Mouse (Mus musculus) heart, embryonic 12.5 days (tissue): ENCODE measurements around the gene Trmt6. TPM values are rescaled to one million over a fixed set of nuclear protein-coding genes. Genes with fewer than 3 reads are reported as not detected.

Source experiments
- ATAC-seq: fragments of 200-750 bp; cut with Nextera tagmentation; 2 replicates; pipeline ENCODE4 v1.8.0; 2017; ENCODE audit warnings: moderate TSS enrichment, moderate library complexity; ENCODE audit not compliant: insufficient number of reproducible peaks, low FRiP score
- H3K27ac ChIP-seq: fragments of 300-500 bp; sonication (generic); 2 replicates; pipeline ENCODE4 v1.5.1; 2016; ENCODE audit warnings: mild to moderate bottlenecking, moderate library complexity; ENCODE audit not compliant: poor library complexity, severe bottlenecking
- H3K27me3 ChIP-seq: fragments of 300-500 bp; sonication (generic); replicated peaks from 2 replicates; pipeline ENCODE4 v1.6.1; 2016; ENCODE audit warnings: mild to moderate bottlenecking, moderate library complexity
- H3K36me3 ChIP-seq: fragments of 300-500 bp; sonication (generic); 2 replicates; pipeline ENCODE4 v1.6.1; 2016; ENCODE audit warnings: mild to moderate bottlenecking, moderate library complexity
- H3K4me1 ChIP-seq: fragments of 300-500 bp; sonication (generic); replicated peaks from 2 replicates; pipeline ENCODE4 v1.6.1; 2016; ENCODE audit warnings: mild to moderate bottlenecking
- H3K4me2 ChIP-seq: fragments of 300-500 bp; sonication (generic); 2 replicates; pipeline ENCODE4 v1.6.1; 2016; ENCODE audit warnings: mild to moderate bottlenecking, moderate library complexity
- H3K4me3 ChIP-seq: fragments of 300-500 bp; sonication (generic); 2 replicates; pipeline ENCODE4 v1.5.1; 2016; ENCODE audit warnings: mild to moderate bottlenecking
- H3K9ac ChIP-seq: fragments of 300-500 bp; sonication (generic); 2 replicates; pipeline ENCODE4 v1.6.1; 2016; ENCODE audit warnings: mild to moderate bottlenecking, moderate library complexity
- H3K9me3 ChIP-seq: fragments of 300-500 bp; sonication (generic); replicated peaks from 2 replicates; pipeline ENCODE4 v1.6.1; 2016; ENCODE audit warnings: mild to moderate bottlenecking, moderate library complexity
- WGBS: fragments of 180-500 bp; shearing (Covaris S2); methylation state at CpG from one replicate; pipeline ENCODE4 v1.1.7; 2016; 5-methylcytosine and 5-hydroxymethylcytosine counted together
- polyA plus RNA-seq: library from polyadenylated mRNA; unstranded; fragments of >200 nt; fragmentation: Nextera tagmentation; extraction: Ambion mirVana; gene quantifications from 2 replicates; pipeline ENCODE4 v1.2.1, GENCODE M21; 2016

The Trmt6 gene
- polyA plus RNA-seq, 1 experiment from 2014 or later: 21.7 TPM

GRCm38 (mm10) chr2:132802976-132803375, 12.9 kb downstream of the Trmt6 start:
- no peak overlapping the region for H3K9ac ChIP-seq
- WGBS: 85% methylated on average over 2 of the region's 2 CpGs

GRCm38 (mm10) chr2:132794204-132794586, 21.7 kb downstream of the Trmt6 start:
- no peak overlapping the region for H3K27ac ChIP-seq
- no peak overlapping the region for H3K4me3 ChIP-seq
- H3K36me3 ChIP-seq: no peaks in the 10 kb centered on the region
- WGBS: 78% methylated on average over 7 of the region's 7 CpGs
- no peak for ATAC-seq
- H3K4me1 ChIP-seq: no peaks in the 10 kb centered on the region
- H3K9ac ChIP-seq: no peak overlapping the region
- H3K4me2 ChIP-seq: no peak overlapping the region
- no peaks in the 10 kb centered on the region for H3K9me3 ChIP-seq
- no peaks in the 10 kb centered on the region for H3K27me3 ChIP-seq

More at GRCm38 (mm10) chr2:132802976-132803375, 12.9 kb downstream of the Trmt6 start:
- ATAC-seq: no peak
- H3K27ac ChIP-seq: no peak overlapping the region
- no peak overlapping the region for H3K4me2 ChIP-seq
- no peak overlapping the region for H3K4me3 ChIP-seq
- no peaks in the 10 kb centered on the region for H3K9me3 ChIP-seq
- no peaks in the 10 kb centered on the region for H3K4me1 ChIP-seq
- peaks cover 51% of the 10 kb centered on the region for H3K36me3 ChIP-seq
- no peaks in the 10 kb centered on the region for H3K27me3 ChIP-seq

- no peak overlapping the region for H3K27ac ChIP-seq
- H3K4me2 ChIP-seq: no peak overlapping the region
- no peaks in the 10 kb centered on the region for H3K27me3 ChIP-seq
- H3K4me1 ChIP-seq: no peaks in the 10 kb centered on the region
- no peaks in the 10 kb centered on the region for H3K36me3 ChIP-seq
- no peak overlapping the region for H3K4me3 ChIP-seq
- H3K9ac ChIP-seq: no peak overlapping the region
- H3K9me3 ChIP-seq: no peaks in the 10 kb centered on the region
- ATAC-seq: no peak
- 75% methylated on average over 19 of the region's 19 CpGs for WGBS
Observed at GRCm38 (mm10) chr2:132793441-132794203, 22.2 kb downstream of the Trmt6 start.

- ATAC-seq: no peak
- no peak overlapping the region for H3K4me3 ChIP-seq
- peaks cover 4% of the 10 kb centered on the region; the same call in 1 of the 2 replicates for H3K4me1 ChIP-seq
- WGBS: 75% methylated on average over 6 of the region's 6 CpGs
- H3K27me3 ChIP-seq: peaks cover 18% of the 10 kb centered on the region
- no peak overlapping the region for H3K9ac ChIP-seq
- no peak overlapping the region for H3K4me2 ChIP-seq
- H3K9me3 ChIP-seq: no peaks in the 10 kb centered on the region
- H3K27ac ChIP-seq: no peak overlapping the region
- H3K36me3 ChIP-seq: no peaks in the 10 kb centered on the region
Observed at GRCm38 (mm10) chr2:132784039-132784438, 31.8 kb downstream of the Trmt6 start.

GRCm38 (mm10) chr2:132781439-132782068, 34.3 kb downstream of the Trmt6 start:
- Histone ChIP-seq H3K27me3 (peaks cover 18% of the 10 kb centered on the region), H3K27ac (no peak overlapping the region), H3K4me1 (peaks cover 4% of the 10 kb centered on the region; the same call in 1 of the 2 replicates), H3K9me3 (no peaks in the 10 kb centered on the region), H3K36me3 (no peaks in the 10 kb centered on the region), H3K4me2 (peak overlapping the region; percentile 78), H3K4me3 (peak overlapping the region; percentile 50), H3K9ac (no peak overlapping the region)
- ATAC-seq: peak; percentile 92
- under 1% methylated on average over 41 of the region's 41 CpGs for WGBS

GRCm38 (mm10) chr2:132780978-132781377, 34.9 kb downstream of the Trmt6 start, which contains the start of gene Chgb:
TSS of gene Chgb (plus strand) at chr2:132781278.
- Histone ChIP-seq H3K27me3 (peaks cover 15% of the 10 kb centered on the region), H3K4me1 (peaks cover 4% of the 10 kb centered on the region; the same call in 1 of the 2 replicates), H3K27ac (no peak within 1 kb of the TSS), H3K4me2 (peak within 1 kb of the TSS; percentile 78), H3K9ac (no peak within 1 kb of the TSS), H3K4me3 (peak within 1 kb of the TSS; percentile 50), H3K9me3 (no peaks in the 10 kb centered on the region), H3K36me3 (no peaks in the 10 kb centered on the region)
- WGBS: 17% methylated on average over 4 of the region's 4 CpGs
- no peak for ATAC-seq

GRCm38 (mm10) chr2:132770822-132771221, 45.0 kb downstream of the Trmt6 start:
- no peak for ATAC-seq
- no peak overlapping the region for H3K9ac ChIP-seq
- H3K27ac ChIP-seq: no peak overlapping the region
- 22% methylated on average over 1 of the region's 1 CpGs for whole genome bisulfite sequencing
- H3K27me3 ChIP-seq: no peaks in the 10 kb centered on the region
- H3K4me2 ChIP-seq: no peak overlapping the region
- H3K4me3 ChIP-seq: no peak overlapping the region
- H3K36me3 ChIP-seq: no peaks in the 10 kb centered on the region
- H3K9me3 ChIP-seq: no peaks in the 10 kb centered on the region
- H3K4me1 ChIP-seq: no peaks in the 10 kb centered on the region

GRCm38 (mm10) chr2:132757911-132758310, 57.9 kb downstream of the Trmt6 start:
- Histone ChIP-seq H3K4me2 (no peak overlapping the region), H3K4me1 (peaks cover 5% of the 10 kb centered on the region), H3K27me3 (no peaks in the 10 kb centered on the region), H3K4me3 (no peak overlapping the region), H3K36me3 (no peaks in the 10 kb centered on the region), H3K9me3 (no peaks in the 10 kb centered on the region), H3K9ac (no peak overlapping the region), H3K27ac (no peak overlapping the region)
- 61% methylated on average over 5 of the region's 5 CpGs for WGBS
- no peak for ATAC-seq

Other genes starting within 250 kb of the Trmt6 start
- 42.1 and 47.6 TPM in 2 replicates for gene Gpcpd1, start 228.3 kb downstream of the Trmt6 start, polyA plus RNA-seq
- gene Shld1, start 129.1 kb downstream of the Trmt6 start, polyA plus RNA-seq: 14.4 and 16.8 TPM in 2 replicates
- 0.10 and 0.11 TPM in 2 replicates for gene Chgb, start 34.8 kb downstream of the Trmt6 start, polyA plus RNA-seq
- 13.2 and 14.0 TPM in 2 replicates for gene Mcm8, start 86 bp upstream of the Trmt6 start, polyA plus RNA-seq
- gene Crls1, start 30.6 kb upstream of the Trmt6 start, polyA plus RNA-seq: 22.2 and 23.6 TPM in 2 replicates
- 21.1 and 22.5 TPM in 2 replicates for gene Lrrn4, start 64.8 kb upstream of the Trmt6 start, polyA plus RNA-seq
- gene Fermt1, start 129.9 kb upstream of the Trmt6 start, polyA plus RNA-seq: 0.42 TPM in 1 of 2 replicates, not detected in the other